Mouse (Mus musculus): ENCODE results near the gene Pex11g.
A peak's percentile ranks its signal among the peaks of the same experiment; 100 is the strongest.

The Pex11g gene

DNA sequence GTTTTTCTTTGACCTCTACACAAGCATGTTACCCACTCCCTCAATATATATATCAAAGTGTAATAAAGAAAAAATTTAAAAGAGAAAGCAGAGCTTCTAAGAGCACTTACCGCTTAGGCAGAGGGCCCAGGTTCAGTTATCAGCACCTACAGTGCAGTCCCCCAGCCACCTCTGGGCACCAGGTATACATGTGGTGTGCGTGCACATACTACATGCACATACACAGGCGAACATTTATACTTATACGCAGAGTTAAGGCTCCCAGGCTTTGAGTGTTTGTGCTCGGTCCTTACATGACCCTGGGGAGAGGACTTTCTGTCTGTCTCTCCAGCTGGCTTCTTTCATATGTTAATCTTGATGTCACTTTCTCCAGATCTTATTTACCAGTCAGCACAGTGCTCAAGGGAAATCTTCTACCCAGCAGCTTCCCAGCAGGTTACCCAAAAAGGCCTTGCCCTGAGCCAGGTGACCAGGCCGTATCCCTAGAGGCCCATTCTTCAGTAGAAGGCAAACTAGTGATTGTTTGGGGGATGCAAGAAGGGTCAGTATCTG is 52.8 kb downstream of the Pex11g start:
- no peak for DNase-seq

DNA sequence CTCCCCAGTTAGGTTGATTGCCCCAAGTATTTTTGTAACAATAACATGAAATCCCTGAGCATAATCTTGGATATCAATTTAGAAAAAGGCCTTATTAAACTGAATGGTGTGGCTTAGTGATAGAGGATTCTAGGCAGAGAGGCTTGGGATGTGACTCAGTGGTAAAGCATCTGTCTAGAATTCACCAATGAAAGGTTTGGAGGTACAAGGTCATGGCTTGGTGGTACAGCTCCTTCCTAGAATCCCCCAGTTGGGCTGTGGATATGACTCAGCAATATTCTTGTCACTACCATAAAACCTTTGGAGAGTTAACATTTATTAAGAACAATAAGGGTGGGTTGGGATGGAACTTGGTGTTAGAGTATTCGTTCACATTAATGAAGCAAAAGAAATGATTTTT is 54.7 kb downstream of the Pex11g start:
- DNase-seq, result no peak

DNA sequence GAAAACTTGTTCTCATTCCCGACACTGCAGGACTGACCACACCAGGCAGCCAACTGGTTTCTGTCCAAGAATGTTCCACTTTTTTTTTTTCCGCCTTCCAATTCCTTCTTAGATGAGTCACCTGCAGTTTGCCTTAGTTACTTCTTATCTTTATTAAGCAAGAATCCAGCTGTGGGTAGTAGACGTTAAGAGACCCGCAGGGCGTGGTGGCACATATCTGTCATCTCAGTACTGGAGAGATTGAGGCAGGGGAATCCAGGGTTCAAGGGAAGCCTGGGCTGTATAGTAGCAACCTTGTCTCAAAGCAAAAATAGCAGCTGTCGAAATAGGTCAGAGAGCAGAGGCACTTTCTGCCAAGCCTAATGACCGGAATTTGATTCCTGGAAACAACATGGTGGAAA is 55.6 kb downstream of the Pex11g start:
- peak; percentile 55 to 67 for DNase-seq

DNA sequence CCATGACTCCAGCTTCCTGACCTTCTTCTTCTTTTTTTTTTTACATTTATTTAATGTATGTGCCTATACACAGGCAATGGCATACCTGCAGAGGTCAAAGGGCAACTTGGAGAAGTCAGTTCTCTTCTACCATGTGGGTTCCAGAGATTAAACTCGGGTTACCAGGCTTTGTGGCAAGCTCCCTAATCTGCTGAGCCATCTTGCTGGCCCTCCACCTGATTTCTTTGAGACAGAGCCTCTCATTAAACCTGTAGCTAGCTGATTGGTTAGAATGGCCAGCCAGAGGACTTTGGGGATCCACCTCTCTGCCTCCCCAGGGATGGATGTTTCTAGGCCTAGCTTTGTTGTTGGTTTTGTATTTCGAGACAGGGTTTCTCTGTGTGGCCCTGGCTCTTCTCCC is 56.4 kb downstream of the Pex11g start:
- no peak for DNase-seq

DNA sequence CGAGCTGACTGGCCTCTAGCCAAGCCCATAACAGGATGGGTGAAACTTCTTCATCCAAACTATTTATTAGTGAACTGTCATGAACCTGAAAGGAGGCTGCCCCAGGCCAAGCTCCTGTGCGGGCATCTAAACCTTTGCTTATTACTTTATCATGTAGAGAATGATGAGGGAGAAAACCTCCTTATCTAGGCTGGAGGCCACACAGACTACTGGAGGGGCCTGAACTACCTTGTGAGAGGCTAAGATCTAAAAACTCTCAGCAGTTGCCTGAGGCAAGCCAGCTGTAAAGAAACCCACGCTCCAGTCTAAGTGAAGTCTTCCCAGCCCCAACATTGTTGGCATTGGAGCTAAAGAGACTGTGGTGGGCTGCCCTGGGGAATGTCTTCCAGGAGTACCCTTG is 60.1 kb downstream of the Pex11g start:
- no peak for DNase-seq
